Mouse (Mus musculus): Measurements from ENCODE around the gene Zfp605.

DNA sequence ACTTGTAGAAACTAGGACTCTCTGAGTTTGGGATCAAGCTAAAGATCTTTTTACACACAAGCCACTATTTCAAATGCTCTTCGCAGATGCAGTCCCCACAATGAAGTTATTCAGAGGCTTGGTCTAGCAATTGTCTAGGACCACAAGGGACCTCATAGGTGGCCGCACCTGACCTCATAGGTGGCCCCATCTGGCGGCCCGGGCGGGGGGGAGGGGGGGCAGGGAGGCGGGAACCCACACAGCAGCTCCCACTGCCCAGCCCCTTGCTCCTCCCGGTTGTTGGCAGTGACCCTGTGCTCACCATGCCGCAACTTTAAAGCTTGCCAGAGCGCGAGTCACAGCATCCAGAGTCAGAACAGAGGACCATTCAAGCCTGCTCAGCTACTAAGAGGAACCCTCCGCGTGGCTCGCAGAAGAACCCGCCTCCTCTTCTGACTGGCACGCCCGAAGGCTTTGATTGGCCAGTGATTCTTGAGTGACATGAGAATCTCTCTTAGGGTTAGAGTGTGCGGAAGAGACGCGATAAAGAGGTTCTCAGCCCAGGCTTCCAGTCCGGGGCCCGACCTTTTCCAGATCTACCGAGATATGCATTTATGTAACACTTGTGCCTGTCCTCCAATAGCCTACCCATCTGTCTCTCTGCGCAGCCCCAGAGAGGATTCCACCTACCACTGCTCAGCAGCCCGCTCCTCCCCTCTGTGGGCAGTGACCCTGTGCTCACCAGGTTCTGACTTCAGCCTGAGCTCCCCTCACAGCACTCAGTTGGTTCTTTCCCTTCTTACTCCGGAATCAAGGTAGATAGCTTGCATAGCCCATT lies 15.7 kb upstream of the Zfp605 start, which contains the start of gene Gm35315:
- TF ChIP-seq GATA1 (IDR thresholded peaks at IDR 0.05; ENCODE audit: low read length) = 0 out of 2 replicates have a peak, but pooled peaks have one; percentile 19
- TF ChIP-seq TAL1 (IDR thresholded peaks at IDR 0.05; ENCODE audit: low read length) = no peak

Measured in erythroblast, embryonic 14.5 days (primary cell).